Mouse (Mus musculus): ENCODE data around the gene Ptgir.
A peak's percentile ranks its signal among the peaks of the same experiment; 100 is the strongest.

Gene Ptgir

GRCm38 (mm10) chr7:16892352-16892730, 13.9 kb upstream of the Ptgir start:
- DNase-seq, result no peak

- DNase-seq, result no peak
Observed at GRCm38 (mm10) chr7:16893612-16894011, 12.7 kb upstream of the Ptgir start.

GRCm38 (mm10) chr7:16894279-16894678, 12.0 kb upstream of the Ptgir start:
- DNase-seq, result peak; percentile 90

GRCm38 (mm10) chr7:16895000-16895399, 11.3 kb upstream of the Ptgir start:
- DNase-seq, result peak; percentile 90

GRCm38 (mm10) chr7:16895511-16895910, 10.8 kb upstream of the Ptgir start:
- no peak for DNase-seq

- peak; percentile 64 for DNase-seq
Observed at GRCm38 (mm10) chr7:16900526-16900925, 5.8 kb upstream of the Ptgir start.

- no peak for DNase-seq
Observed at GRCm38 (mm10) chr7:16903439-16903955, 2.8 kb upstream of the Ptgir start.

GRCm38 (mm10) chr7:16904120-16904675, 2.1 kb upstream of the Ptgir start:
- no peak for DNase-seq

GRCm38 (mm10) chr7:16905491-16906021, 734 bp upstream of the Ptgir start:
- no peak for DNase-seq

- no peak for DNase-seq
Observed at GRCm38 (mm10) chr7:16906889-16907559, 734 bp downstream of the Ptgir start.

GRCm38 (mm10) chr7:16907842-16908241, 1.6 kb downstream of the Ptgir start:
- no peak for DNase-seq

- no peak for DNase-seq
Observed at GRCm38 (mm10) chr7:16908367-16908766, 2.1 kb downstream of the Ptgir start.

- no peak for DNase-seq
Observed at GRCm38 (mm10) chr7:16908859-16909258, 2.6 kb downstream of the Ptgir start.

- no peak for DNase-seq
Observed at GRCm38 (mm10) chr7:16909909-16910308, 3.6 kb downstream of the Ptgir start.

GRCm38 (mm10) chr7:16911904-16912303, 5.6 kb downstream of the Ptgir start:
- DNase-seq, result no peak

GRCm38 (mm10) chr7:16912360-16912759, 6.1 kb downstream of the Ptgir start:
- DNase-seq, result no peak

- DNase-seq, result peak; percentile 87
Observed at GRCm38 (mm10) chr7:16913806-16914452, 7.6 kb downstream of the Ptgir start.

GRCm38 (mm10) chr7:16914453-16915343, 8.4 kb downstream of the Ptgir start:
- no peak for DNase-seq

GRCm38 (mm10) chr7:16915461-16916340, 9.4 kb downstream of the Ptgir start:
- no peak for DNase-seq

- no peak for DNase-seq
Observed at GRCm38 (mm10) chr7:16916342-16917265, 10.3 kb downstream of the Ptgir start.

GRCm38 (mm10) chr7:16917447-16917846, 11.2 kb downstream of the Ptgir start:
- DNase-seq, result no peak
